Mouse (Mus musculus): ENCODE measurements around the gene Irf6. TPM values are rescaled to one million over a fixed set of nuclear protein-coding genes. Genes with fewer than 3 reads are reported as not detected.

Gene Irf6
- total RNA-seq (2021): 1 to 10 TPM in 1 of 2 experiments, under 1 TPM in 1; 0.98 to 2.3 TPM

DNA sequence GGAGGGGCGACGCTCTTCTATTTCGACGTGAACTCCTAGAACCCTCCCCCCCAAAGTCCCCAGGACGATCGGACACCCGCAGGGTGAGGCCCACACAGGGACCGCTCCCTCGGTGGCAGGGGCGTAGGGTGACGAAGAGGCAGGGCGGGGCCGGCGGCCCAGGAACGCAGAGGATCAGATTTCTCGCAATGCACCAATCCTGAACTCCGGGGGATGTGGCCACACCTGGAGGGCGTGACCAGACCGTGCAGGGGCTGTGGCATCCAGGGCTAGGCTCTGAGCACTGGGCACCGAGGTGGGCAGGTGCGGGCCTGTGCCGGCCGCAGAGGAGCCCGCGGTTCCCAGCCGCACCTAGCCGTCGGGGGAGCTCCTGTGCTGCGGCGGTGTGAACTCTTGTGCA lies at the start of gene Irf6:
Gene Irf6 (plus strand): TSS at position 240 of the 400 bp plus-strand sequence.
- intact Hi-C loops (cut with DNase I): no loop called here
- DNase-seq (ENCODE audit: low spot score in 2 of 2): no peak

DNA sequence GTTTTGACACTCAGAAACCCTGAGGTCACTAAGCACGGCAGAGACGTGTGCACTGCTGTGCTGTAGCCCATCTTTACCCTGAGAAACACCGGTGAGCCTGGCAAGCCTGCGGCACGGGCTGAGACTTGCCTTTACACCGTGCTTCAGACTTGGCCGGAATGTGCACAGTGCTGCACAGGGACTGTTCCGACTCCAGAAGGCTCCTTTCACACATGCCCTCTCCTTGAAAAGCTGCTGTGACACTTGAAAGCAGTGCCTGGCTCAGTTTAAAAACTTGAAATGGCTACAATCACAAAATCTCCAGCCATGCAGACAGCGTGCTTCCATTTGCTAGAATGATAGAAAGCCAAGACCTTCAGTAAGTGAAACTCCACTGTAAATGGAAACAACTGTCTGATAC lies 40.8 kb upstream of the Irf6 start:
- DNase-seq (ENCODE audit: low spot score in 2 of 2): peak in 1 of 2 experiments; percentile 52
- intact Hi-C loops (cut with DNase I): no loop called here

DNA sequence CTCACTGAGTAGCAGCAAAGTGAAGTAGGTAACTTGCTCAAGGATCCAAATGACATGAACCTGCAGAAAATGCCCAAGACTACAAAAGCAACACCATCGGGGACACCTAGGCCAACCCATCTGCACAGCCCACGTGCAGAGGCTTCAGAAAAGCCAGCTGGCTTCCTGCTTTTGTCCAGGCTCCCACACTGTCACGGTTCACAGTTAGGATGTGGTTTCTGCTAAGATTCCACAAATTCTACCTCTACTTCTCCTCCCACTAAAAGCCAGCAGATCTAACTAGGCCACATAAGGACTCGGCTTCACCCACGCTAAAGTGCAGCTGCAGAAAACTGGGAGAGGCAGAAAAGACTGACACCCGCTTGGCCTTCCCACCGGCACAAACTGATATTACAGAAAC lies 30.1 kb upstream of the Irf6 start:
- intact Hi-C loops (cut with DNase I): loop anchor here (2.0 to 10.0 kb wide), 5 partner anchors 30 to 395 kb away; partner anchors contain the start of gene Syt14
- peak in 1 of 2 experiments; percentile 88 for DNase-seq (ENCODE audit: low spot score in 2 of 2)

DNA sequence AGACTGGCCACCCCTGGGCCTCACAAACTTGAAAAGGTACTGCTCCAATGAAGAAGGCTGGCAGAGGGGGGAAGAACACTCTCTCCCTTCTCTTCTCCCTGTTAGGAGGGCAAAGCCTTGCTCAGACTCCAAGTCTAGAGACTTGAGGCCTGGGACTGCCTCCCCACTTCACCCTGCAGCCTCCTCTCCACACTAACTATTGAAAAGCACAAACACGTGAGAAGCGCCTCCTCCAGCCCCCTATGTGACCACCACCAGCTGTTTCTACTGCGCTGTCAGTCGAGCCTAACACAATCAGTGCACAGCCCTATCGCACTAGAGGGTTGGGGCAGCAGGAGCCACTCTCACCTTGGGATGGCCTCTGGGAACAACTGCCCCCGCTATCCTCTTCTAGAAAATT lies 29.6 kb upstream of the Irf6 start:
- DNase-seq (ENCODE audit: low spot score in 2 of 2): no peak
- intact Hi-C loops (cut with DNase I): loop anchor here (2.0 to 10.0 kb wide), 5 partner anchors 30 to 396 kb away; partner anchors contain the start of gene Syt14

DNA sequence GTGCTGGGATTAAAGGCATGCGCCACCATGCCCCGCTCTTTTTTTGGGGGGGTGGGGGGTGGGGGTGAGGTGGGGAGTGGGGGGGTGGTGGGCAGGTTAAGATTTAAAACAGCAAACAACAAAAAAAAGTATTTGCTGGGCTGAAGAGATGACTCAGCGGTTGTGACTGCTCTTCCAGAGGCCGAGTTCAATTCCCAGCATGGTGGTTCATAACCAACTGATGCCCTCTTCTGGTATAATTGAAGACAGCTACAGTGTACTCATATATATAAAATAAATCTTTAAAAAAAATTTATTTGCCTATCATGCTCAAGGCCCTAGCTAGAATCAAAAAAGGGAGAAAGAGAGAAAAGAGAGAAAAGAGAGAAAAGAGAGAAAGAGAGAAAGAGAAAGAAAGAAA lies 27.1 kb upstream of the Irf6 start:
- DNase-seq (ENCODE audit: low spot score in 2 of 2): peak in 1 of 2 experiments; percentile 50
- intact Hi-C loops (cut with DNase I): loop anchor here (5.0 to 10.0 kb wide), 2 partner anchors 211 to 344 kb away; no protein-coding TSS in a partner anchor

DNA sequence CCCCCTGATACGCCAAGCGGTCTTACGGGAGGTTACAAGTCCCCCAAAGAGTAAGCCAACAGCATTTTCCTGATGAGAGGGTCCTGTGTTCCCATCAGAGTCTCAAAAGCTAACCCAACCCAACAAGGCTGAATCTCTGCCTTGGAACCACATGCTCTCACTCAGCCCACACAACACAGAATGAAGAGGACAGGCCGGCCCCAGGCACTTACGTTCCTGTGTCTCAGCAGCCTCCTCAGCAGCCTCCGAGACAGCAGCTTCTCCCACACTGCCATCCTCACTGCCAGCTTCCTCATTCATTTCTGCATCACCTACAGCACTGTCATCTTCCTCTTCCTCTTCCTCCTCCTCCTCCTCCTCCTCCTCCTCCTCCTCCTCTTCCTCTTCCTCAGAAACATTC lies 24.9 kb upstream of the Irf6 start:
- peak in 1 of 2 experiments; percentile 52 for DNase-seq (ENCODE audit: low spot score in 2 of 2)
- intact Hi-C loops (cut with DNase I): loop anchor here (5.0 to 10.0 kb wide), 2 partner anchors 213 to 346 kb away; no protein-coding TSS in a partner anchor

DNA sequence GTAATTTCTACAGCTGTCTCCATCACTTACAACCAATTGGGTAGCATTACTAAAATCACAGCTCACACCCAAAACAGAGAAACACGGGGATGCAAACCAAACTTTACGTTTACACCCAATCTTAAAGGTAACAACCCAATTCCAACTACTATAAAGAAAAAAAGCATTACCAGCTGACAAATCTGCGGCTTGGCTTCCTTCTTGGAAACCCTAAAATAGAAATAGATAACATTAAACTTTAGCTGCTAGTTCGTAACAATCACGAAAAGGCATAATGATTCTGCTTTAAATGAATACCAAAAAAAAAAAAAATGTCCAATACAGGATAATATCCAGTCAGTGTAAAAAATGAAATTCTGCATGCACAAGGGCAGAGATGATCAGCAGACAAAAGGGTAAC lies 23.6 kb upstream of the Irf6 start:
- intact Hi-C loops (cut with DNase I): loop anchor here (5.0 to 10.0 kb wide), 2 partner anchors 215 to 347 kb away; no protein-coding TSS in a partner anchor
- DNase-seq (ENCODE audit: low spot score in 2 of 2): no peak

DNA sequence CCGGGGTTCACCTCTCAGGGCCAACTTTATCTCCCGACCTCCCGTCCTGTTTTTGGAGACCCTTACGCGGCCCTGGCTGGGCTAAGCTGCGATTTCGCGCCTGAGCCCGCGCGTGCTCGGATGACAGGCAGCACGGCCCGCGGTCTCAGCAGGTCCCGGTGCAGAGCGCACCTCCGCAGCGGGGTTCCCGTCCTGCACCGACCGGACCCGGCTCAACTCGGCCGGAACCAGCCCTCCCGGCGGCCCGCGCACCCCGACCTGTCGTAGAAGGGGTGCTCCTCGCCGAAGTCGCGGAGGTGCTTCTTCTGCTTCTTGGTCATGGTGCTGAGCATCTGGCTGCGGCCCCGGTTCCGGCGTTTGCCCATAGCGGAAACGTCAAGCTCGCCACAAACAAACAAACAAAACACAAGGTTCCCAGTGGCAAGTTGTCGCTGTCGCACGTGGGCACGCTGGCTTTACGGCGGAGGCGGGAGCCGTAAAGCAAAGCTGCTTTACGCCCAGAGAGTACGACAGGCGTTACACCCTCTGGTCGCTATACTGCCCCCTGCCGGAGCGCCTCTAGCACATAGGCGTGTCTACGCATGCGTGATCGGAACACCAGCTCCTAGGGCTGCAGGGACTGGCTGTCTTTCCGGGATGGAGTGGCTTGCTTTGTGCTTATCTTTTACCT lies 23.0 kb upstream of the Irf6 start, which contains the start of gene Diexf:
Gene Diexf (minus strand): TSS at position 487 of the 670 bp plus-strand sequence.
- DNase-seq (ENCODE audit: low spot score in 2 of 2): peak; percentile 96 to 97
- intact Hi-C loops (cut with DNase I): loop anchor here (2.0 to 10.0 kb wide), 3 partner anchors 43 to 348 kb away; no protein-coding TSS in a partner anchor

DNA sequence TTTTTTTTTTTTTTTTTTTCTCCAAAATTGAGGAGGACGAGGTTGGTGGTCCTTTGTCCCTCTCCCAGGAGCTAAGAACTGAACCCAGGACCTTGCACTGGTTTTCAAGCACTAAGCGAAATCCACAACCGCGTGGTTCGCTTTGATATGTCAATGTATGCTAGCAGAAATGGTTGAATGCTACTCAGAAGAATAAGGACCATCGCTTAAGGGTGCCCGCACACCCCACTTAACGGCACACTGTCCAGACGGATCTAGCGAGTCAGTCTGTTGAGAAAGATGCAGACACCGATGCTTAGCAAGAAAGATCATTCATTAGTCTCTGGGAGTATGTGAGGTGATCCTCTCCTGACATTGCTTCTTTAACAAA lies 22.5 kb upstream of the Irf6 start:
- intact Hi-C loops (cut with DNase I): loop anchor here (2.0 kb wide), 1 partner anchor 42 kb away; no protein-coding TSS in a partner anchor
- DNase-seq (ENCODE audit: low spot score in 2 of 2): no peak

DNA sequence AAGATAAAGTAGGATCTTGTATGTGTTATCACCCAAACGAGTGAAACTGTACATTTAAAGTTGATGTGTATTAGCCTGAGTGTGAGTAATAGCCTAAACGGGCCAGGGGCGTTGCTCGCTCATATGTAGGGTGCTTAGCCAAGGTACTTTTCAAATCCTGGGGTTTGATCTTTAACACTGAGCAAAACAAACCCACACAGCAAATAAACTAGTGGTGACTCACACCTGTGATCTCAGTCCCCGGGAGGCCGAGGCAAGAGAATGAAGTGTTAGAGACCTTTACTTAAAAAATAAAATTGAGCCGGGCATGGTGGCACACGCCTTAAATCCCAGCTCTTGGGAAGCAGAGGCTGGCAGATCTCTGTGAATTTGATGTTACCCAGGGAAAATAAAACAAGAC lies 22.1 kb upstream of the Irf6 start:
- intact Hi-C loops (cut with DNase I): loop anchor here (2.0 kb wide), 1 partner anchor 42 kb away; no protein-coding TSS in a partner anchor
- DNase-seq (ENCODE audit: low spot score in 2 of 2): no peak

DNA sequence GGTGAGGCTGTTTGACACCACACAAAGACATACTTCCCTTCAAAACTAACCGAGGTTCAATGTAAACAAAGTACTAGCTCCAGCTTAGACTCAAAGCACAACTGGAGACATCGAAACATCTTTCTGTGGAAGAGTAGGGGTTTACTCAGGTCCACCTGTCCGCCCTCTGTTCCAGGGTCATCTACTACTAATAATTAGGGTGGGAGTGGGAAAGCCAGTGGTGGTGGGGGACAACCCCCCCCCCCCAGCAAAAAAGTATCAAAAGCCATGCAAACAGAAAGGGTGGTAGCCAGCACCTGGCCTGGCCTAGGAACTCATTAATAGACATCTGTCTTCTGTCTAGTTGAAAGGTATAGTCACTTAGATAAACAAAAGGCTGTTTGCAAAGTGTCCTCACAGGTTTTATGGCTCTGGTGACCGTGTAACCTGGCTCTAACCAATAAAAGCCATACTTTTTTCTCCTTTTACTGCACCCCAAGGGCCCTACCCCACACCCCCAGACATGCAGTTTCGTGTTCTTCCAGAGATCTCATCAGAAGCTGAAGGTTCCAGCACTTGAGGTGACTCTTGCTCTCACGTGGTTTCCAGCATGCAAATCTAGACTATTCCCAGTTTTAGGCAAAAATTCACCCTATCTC lies 21.5 kb upstream of the Irf6 start:
- intact Hi-C loops (cut with DNase I): loop anchor here (2.0 kb wide), 1 partner anchor 41 kb away; no protein-coding TSS in a partner anchor
- DNase-seq (ENCODE audit: low spot score in 2 of 2): no peak

DNA sequence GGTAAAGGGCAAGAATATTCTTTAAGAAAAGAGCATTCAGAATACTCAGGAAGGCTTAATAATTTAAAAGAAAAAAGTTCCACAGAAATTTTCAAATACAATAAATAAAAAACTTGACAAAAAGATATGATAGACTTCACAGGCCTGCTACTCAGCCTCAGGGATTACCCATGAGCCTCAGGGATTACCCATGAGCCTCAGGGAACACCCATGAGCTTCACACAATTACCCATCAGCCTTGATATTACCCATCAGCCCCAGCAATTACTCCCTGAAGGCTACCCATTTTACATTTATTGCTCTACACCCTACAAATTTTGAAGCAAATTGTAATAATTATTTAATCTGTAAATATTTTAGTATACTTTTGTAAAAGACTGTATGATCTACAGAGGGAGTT lies 20.5 kb upstream of the Irf6 start:
- intact Hi-C loops (cut with DNase I): no loop called here

DNA sequence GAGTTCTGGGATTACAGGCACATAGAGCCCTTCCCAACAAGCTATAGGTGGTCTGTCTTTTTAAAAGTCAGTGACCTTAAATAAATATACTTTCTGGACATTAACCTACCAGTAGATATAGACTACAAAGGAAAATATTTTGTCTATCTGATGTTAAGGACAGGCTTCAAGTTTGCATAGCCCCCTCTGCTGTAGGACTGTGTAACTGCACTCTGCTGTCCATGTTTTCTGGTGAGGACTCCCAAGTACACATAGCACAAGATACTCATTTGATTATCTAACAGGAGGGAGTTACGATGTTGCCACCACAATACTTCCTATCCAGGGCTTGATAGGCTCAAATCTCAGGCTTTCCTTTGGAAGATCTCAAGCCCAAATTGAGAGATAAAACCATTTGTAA lies 19.2 kb upstream of the Irf6 start:
- intact Hi-C loops (cut with DNase I): no loop called here
- no peak for DNase-seq (ENCODE audit: low spot score in 2 of 2)

More for the DNA sequence above, 20.5 kb upstream of the Irf6 start:
- no peak for DNase-seq (ENCODE audit: low spot score in 2 of 2)

DNA sequence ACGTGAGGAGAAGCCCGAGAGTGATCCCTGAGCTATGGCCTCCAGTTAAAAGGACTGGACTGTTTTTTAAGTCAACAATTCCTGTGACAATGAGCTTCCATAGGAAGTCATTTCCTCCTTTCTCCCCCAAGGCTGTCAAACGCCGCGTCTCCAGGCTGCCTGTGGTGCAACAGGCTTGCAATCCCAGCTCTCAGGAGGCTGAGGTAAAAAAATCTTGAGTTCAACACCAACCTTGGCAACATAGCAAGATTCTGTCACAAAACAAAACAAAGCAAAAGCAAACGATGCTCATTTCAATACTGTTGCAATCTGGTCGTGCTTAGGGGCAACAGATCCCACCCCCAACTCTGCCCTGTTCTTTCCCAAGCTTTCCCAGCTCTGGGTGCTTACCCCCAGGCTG lies 14.8 kb upstream of the Irf6 start:
- no peak for DNase-seq (ENCODE audit: low spot score in 2 of 2)
- intact Hi-C loops (cut with DNase I): no loop called here

DNA sequence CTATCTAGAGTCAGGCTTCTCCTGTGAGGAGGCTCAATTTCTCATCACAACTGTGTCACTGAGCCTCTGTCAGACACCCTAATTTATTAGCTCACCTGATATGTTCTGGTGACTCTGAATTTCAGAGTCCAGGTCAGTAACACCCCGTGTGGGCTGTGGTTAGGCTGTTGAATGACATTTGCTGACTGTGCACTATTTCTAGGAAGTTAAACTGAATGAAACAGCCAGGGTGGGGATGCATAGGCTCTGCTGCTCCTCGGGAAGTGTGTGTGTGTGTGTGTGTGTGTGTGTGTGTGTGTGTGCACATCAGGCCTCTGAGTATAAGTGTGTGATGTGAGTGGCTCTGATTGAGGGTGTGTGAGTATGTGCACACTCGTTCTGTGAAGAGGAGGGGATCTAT lies 14.2 kb upstream of the Irf6 start:
- intact Hi-C loops (cut with DNase I): no loop called here
- DNase-seq (ENCODE audit: low spot score in 2 of 2): no peak

DNA sequence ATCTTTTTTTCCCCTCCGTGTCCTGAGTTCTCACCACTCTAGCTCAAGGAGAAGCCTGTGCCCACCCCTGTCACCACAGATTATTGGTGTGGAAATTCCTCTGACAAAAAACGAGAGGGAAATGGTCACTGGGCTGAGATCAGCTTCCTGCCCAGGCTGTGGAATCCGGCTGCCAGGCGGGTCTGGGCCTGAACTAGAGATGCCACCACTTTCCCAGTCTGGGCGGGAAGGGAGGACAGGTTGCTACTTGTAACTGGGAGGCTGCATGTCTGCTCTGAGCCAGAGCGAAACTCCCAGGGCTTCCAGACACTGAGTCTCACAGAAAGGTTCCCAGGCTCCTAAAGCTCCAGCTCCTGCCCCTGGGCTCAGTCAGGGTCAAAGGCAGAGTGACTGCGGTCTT lies 11.8 kb upstream of the Irf6 start:
- no peak for DNase-seq (ENCODE audit: low spot score in 2 of 2)
- intact Hi-C loops (cut with DNase I): no loop called here

DNA sequence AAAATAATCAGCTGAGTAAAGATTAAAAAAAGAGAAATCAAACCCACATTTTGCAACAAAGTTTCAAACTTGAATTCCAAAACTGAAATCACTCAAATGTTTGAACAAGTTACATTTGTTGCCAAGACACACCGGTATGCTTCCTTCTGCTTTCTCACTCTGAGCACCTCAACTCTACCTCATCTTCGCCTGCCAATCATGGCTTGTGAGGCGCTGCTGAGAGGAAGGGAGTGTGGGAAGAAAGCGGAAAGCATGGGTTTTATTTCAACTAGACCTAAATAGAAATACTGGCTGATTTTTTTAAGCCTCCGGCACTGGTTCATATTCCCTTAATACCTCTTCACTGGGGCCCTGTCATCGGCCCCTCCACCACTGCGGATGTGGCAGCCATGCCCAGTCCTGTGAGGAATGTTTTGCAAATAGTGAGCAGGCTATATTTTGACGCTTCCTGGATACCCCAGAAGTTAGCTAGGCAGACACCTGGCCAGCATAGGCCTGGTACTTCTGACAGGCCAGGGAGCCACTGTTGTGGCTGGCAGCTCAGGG lies 10.3 kb upstream of the Irf6 start:
- intact Hi-C loops (cut with DNase I): no loop called here
- DNase-seq (ENCODE audit: low spot score in 2 of 2): no peak

DNA sequence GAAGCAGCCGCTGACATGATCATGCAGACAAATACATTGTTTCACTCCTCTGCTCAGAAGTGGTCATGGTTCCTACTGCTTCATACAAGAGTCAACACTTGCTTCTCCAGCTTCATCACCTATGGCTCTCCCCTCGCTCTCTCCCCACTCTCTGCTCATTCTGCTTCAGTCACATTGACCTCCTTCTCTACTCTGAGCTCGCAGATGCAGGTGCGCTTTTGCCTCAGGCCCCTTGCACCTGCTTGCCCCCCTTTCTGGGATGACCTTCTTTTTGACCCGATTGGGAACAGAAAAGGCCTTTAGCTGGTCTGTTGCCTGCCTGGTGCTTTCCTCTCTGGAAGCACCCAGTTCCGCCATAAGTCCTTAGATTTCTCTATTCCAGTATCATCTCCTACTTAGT lies 8.4 kb upstream of the Irf6 start:
- no peak for DNase-seq (ENCODE audit: low spot score in 2 of 2)
- intact Hi-C loops (cut with DNase I): no loop called here

DNA sequence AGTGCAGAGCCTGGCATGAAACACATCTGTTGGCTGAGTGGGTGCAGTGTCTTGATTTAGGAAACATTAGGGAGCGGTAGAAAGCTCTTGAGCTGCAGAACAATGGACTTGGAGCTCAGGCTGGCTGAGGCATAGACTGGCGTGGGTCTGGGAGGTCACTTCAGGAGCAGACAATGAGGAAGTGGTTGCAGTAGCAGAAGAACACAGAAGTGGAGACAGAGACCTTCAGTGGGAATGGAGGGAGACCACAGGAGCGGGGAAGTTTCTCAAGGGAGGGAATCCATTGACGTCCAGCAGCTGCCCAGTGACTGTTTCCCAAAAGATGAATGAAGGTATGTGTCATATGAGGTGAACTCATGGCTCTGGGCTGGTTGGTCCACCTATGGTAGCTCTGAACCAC lies 7.8 kb upstream of the Irf6 start:
- no peak for DNase-seq (ENCODE audit: low spot score in 2 of 2)
- intact Hi-C loops (cut with DNase I): no loop called here

DNA sequence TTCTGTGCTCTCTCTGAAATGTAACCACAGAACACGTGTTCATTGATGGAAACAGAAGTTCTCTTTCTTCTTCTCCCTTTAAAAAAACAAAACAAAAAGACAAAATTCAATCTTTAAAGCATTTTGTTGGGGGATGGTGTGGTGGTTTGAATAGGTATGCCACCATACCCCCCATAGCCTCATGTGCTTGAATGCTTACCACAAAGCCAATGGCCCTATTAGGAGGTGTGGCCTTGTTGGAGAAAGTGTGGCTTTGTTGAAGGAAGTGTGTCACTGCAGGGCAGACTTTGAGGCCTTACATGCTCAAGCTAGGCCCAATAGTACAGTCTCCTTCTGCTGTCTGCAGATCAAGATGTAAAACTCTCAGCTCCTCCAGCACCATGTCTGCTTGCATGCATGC lies 6.5 kb upstream of the Irf6 start:
- DNase-seq (ENCODE audit: low spot score in 2 of 2): no peak
- intact Hi-C loops (cut with DNase I): no loop called here

DNA sequence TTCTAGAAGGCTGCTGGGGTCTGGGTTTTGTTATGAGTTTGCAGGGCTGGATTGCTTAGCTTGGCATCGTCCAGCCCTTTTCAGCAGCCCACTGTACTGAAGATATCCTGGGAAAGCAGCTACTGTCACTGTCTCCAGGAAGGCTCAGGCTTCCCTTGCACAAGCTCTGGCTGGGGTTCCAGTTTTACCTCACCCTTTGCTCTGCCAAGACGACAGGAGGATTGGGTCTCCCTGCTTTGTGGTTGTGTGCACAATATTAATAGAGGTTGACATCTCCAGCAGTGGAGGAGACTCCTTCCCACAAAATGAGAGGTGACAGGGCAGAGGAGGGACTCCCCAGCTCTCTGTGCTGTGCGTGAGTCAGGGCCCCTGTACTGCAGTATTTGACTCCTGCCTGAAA lies 3.7 kb upstream of the Irf6 start:
- intact Hi-C loops (cut with DNase I): no loop called here
- DNase-seq (ENCODE audit: low spot score in 2 of 2): no peak

Measured in left cerebral cortex, postnatal 25 days (tissue).